Mouse (Mus musculus) bone marrow, adult 2 months (tissue): ENCODE results near the gene Qars.

ENCODE experiments used
- CTCF ChIP-seq: fragments of 200-500 bp; IDR thresholded peaks from 2 replicates; pipeline ENCODE4 v1.5.1; 2011; ENCODE audit warnings: low read length, control low read depth; ENCODE audit not compliant: control insufficient read depth, insufficient read depth
- POLR2A ChIP-seq: fragments of 200-500 bp; IDR thresholded peaks from 2 replicates; pipeline ENCODE4 v1.6.1; 2011; ENCODE audit warnings: low read depth, mild to moderate bottlenecking, control low read depth, low read length, borderline replicate concordance; ENCODE audit not compliant: control insufficient read depth

DNA sequence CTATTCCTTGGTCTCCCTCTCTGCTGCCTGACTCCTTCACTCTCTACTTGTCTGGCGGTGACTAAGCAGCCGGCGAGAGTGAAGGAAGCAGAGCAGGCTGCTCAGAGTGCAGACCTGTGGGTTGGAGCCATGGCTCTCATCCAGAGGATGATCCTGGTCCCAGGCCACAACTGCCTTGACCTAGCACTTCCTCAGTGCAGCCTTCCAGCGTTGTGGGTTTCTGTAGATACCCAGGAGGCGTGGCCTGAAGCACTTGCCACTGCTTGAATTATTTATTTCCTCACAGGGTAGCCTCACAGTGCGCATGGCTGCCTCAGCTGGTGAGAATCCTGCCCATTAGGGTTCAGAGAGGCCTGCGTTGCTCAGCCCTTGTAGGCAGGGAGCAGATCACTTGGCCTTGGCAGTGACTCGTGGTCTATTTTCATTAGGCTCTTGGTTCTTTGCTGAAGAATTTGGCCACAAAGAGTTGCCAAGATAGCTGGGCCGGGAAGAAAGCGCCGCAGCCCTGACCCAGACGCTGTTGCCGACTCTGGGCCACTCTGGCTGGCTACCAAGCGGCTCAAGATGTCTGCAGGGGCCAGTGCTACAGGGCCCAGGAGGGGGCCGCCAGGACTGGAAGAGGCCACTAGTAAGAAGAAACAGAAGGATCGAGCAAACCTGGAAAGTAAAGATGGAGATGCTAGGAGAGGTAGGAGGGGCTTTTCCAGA, 15.3 kb upstream of the Qars start:
- TF ChIP-seq CTCF (no peak), POLR2A (no peak)
